Mouse (Mus musculus) E14TG2a.4 (cell line): ENCODE data around the gene Emd.

ENCODE experiments used
- H3K27me3 ChIP-seq: 2 replicates; pipeline ENCODE4 v1.6.1; 2014; ENCODE audit warnings: low read length, control low read depth; ENCODE audit not compliant: insufficient read depth
- H3K36me3 ChIP-seq: 2 replicates; pipeline ENCODE4 v1.6.1; 2014; ENCODE audit warnings: low read length, control low read depth; ENCODE audit not compliant: insufficient read depth
- H3K4me1 ChIP-seq: replicated peaks from 2 replicates; pipeline ENCODE4 v1.6.1; 2014; ENCODE audit warnings: low read depth, low read length, control low read depth
- H3K4me3 ChIP-seq: replicated peaks from 2 replicates; pipeline ENCODE4 v1.5.1; 2014; ENCODE audit warnings: mild to moderate bottlenecking, low read length
- H3K9me3 ChIP-seq: 2 replicates; pipeline ENCODE4 v1.6.1; 2014; ENCODE audit warnings: low read length, control low read depth
- CTCF ChIP-seq: conservative IDR thresholded peaks from 2 replicates; pipeline ENCODE4 v1.5.1; 2014; ENCODE audit warnings: low read length
- NANOG ChIP-seq: IDR thresholded peaks from 2 replicates; pipeline ENCODE4 v1.6.1; 2014; ENCODE audit warnings: borderline replicate concordance, low read length, mixed read lengths
- POU5F1 ChIP-seq: IDR thresholded peaks from 2 replicates; pipeline ENCODE4 v1.6.1; 2014; ENCODE audit warnings: low read length, borderline replicate concordance

Gene Emd

GRCm38 (mm10) chrX:74282395-74283091 lies 28.1 kb downstream of the Emd start:
- H3K4me1 ChIP-seq, result peaks cover 15% of the 10 kb centered on the region
- H3K4me3 ChIP-seq, result peak overlapping the region; percentile 86
- H3K27me3 ChIP-seq, result no peaks in the 10 kb centered on the region
- peaks cover 25% of the 10 kb centered on the region for H3K36me3 ChIP-seq
- TF ChIP-seq POU5F1 (no peak), CTCF (no peak), NANOG (no peak)
- no peaks in the 10 kb centered on the region for H3K9me3 ChIP-seq

GRCm38 (mm10) chrX:74283092-74283437 lies 28.6 kb downstream of the Emd start:
- Histone ChIP-seq H3K4me1 (peaks cover 15% of the 10 kb centered on the region), H3K9me3 (no peaks in the 10 kb centered on the region), H3K36me3 (peaks cover 30% of the 10 kb centered on the region), H3K4me3 (peak overlapping the region; percentile 86), H3K27me3 (no peaks in the 10 kb centered on the region)
- TF ChIP-seq POU5F1 (no peak), NANOG (no peak), CTCF (no peak)

- peaks cover 17% of the 10 kb centered on the region for H3K36me3 ChIP-seq
These were observed 38.9 kb downstream of the Emd start for GRCm38 (mm10) chrX:74293431-74293830.

GRCm38 (mm10) chrX:74296538-74297448 lies 42.3 kb downstream of the Emd start, which contains the start of gene Atp6ap1:
Atp6ap1 (plus strand) TSS chrX:74297097.
- no peaks in the 10 kb centered on the region for H3K9me3 ChIP-seq
- peaks cover 34% of the 10 kb centered on the region for H3K36me3 ChIP-seq
- peak within 1 kb of the TSS; percentile 88 for H3K4me3 ChIP-seq
- TF ChIP-seq NANOG (no peak), CTCF (no peak), POU5F1 (no peak)
- H3K4me1 ChIP-seq, result peaks cover 20% of the 10 kb centered on the region
- no peaks in the 10 kb centered on the region for H3K27me3 ChIP-seq

More at GRCm38 (mm10) chrX:74293431-74293830, 38.9 kb downstream of the Emd start:
- no peak overlapping the region for H3K4me3 ChIP-seq
- H3K4me1 ChIP-seq, result peaks cover 10% of the 10 kb centered on the region
- H3K27me3 ChIP-seq, result no peaks in the 10 kb centered on the region
- no peaks in the 10 kb centered on the region for H3K9me3 ChIP-seq
- no peak for TF ChIP-seq POU5F1
- TF ChIP-seq NANOG, result no peak
- TF ChIP-seq CTCF, result no peak

GRCm38 (mm10) chrX:74298348-74298747 lies 43.9 kb downstream of the Emd start:
- peaks cover 50% of the 10 kb centered on the region for H3K36me3 ChIP-seq
- TF ChIP-seq NANOG, result no peak
- TF ChIP-seq CTCF, result no peak
- no peak for TF ChIP-seq POU5F1
- no peaks in the 10 kb centered on the region for H3K9me3 ChIP-seq
- H3K27me3 ChIP-seq, result no peaks in the 10 kb centered on the region
- no peak overlapping the region for H3K4me3 ChIP-seq
- peaks cover 20% of the 10 kb centered on the region for H3K4me1 ChIP-seq

GRCm38 (mm10) chrX:74299721-74300120 lies 45.2 kb downstream of the Emd start:
- TF ChIP-seq NANOG (no peak), POU5F1 (no peak), CTCF (no peak)
- Histone ChIP-seq H3K27me3 (no peaks in the 10 kb centered on the region), H3K36me3 (peaks cover 60% of the 10 kb centered on the region), H3K4me3 (no peak overlapping the region), H3K9me3 (no peaks in the 10 kb centered on the region), H3K4me1 (peaks cover 32% of the 10 kb centered on the region)

- no peaks in the 10 kb centered on the region for H3K9me3 ChIP-seq
- peaks cover 82% of the 10 kb centered on the region for H3K36me3 ChIP-seq
- no peaks in the 10 kb centered on the region for H3K27me3 ChIP-seq
- TF ChIP-seq POU5F1 (no peak), CTCF (no peak), NANOG (no peak)
- H3K4me3 ChIP-seq, result peak within 1 kb of the TSS; percentile 81
- H3K4me1 ChIP-seq, result peaks cover 23% of the 10 kb centered on the region
These were observed 50.6 kb downstream of the Emd start, which contains the start of gene Gdi1 for GRCm38 (mm10) chrX:74304867-74305700. Gdi1 (plus strand) TSS chrX:74304998.
